Mouse (Mus musculus) forebrain, embryonic 16.5 days (tissue): Measurements from ENCODE around the gene Usp50. TPM values are rescaled to one million over a fixed set of nuclear protein-coding genes. Genes with fewer than 3 reads are reported as not detected.

Experiments
- polyA plus RNA-seq: library from polyadenylated mRNA; unstranded; fragments of >200 nt; fragmentation: Nextera tagmentation; extraction: Ambion mirVana; gene quantifications from 2 replicates; pipeline ENCODE4 v1.2.1, GENCODE M21; 2015

Usp50 gene
- polyA plus RNA-seq, 1 experiment from 2014 or later = 2.2 TPM

Other genes starting within 250 kb of the Usp50 start
- 4.1 and 6.9 TPM in 2 replicates for gene Slc27a2, start 231.1 kb downstream of the Usp50 start, polyA plus RNA-seq
- 1.1 and 1.8 TPM in 2 replicates for gene Hdc, start 164.2 kb downstream of the Usp50 start, polyA plus RNA-seq
- gene Gabpb1, start 107.1 kb downstream of the Usp50 start, polyA plus RNA-seq = 56.3 and 57.7 TPM in 2 replicates
- 28.8 and 34.5 TPM in 2 replicates for gene Usp8, start 76.1 kb downstream of the Usp50 start, polyA plus RNA-seq
- 37.7 and 45.0 TPM in 2 replicates for gene Trpm7, start 92.8 kb upstream of the Usp50 start, polyA plus RNA-seq
- gene Sppl2a, start 149.8 kb upstream of the Usp50 start, polyA plus RNA-seq = 50.4 and 53.9 TPM in 2 replicates
- 11.2 and 12.0 TPM in 2 replicates for gene Ap4e1, start 225.2 kb upstream of the Usp50 start, polyA plus RNA-seq